Mouse (Mus musculus) lung, postnatal 0 days (tissue): ENCODE data around the gene Gli2. TPM values are rescaled to one million over a fixed set of nuclear protein-coding genes. Genes with fewer than 3 reads are reported as not detected.

Experiments
- ATAC-seq: fragments of 200-750 bp; cut with Nextera tagmentation; 2 replicates; pipeline ENCODE4 v1.8.0; 2017; ENCODE audit warnings: moderate library complexity
- DNase-seq: peaks from one replicate; pipeline ENCODE4 v3.0.0-alpha.2; 2016; ENCODE audit warnings: low spot score
- H3K27ac ChIP-seq: fragments of 300-500 bp; sonication (generic); 2 replicates; pipeline ENCODE4 v1.5.1; 2014; ENCODE audit warnings: antibody characterized with exemption, mild to moderate bottlenecking, low read length, mixed read lengths
- H3K27me3 ChIP-seq: fragments of 300-500 bp; sonication (generic); replicated peaks from 2 replicates; pipeline ENCODE4 v1.6.1; 2014; ENCODE audit warnings: low read length, mixed read lengths; ENCODE audit not compliant: insufficient read depth
- H3K36me3 ChIP-seq: fragments of 300-500 bp; sonication (generic); 2 replicates; pipeline ENCODE4 v1.6.1; 2014; ENCODE audit warnings: low read length, mixed read lengths; ENCODE audit not compliant: insufficient read depth
- H3K4me1 ChIP-seq: fragments of 300-500 bp; sonication (generic); 2 replicates; pipeline ENCODE4 v1.6.1; 2014; ENCODE audit warnings: antibody characterized with exemption, low read depth, low read length, mixed read lengths; ENCODE audit not compliant: insufficient read depth
- H3K4me2 ChIP-seq: fragments of 300-500 bp; sonication (generic); replicated peaks from 2 replicates; pipeline ENCODE4 v1.6.1; 2014; ENCODE audit warnings: low read depth, mild to moderate bottlenecking, low read length, moderate library complexity, mixed read lengths
- H3K4me3 ChIP-seq: fragments of 300-500 bp; sonication (generic); 2 replicates; pipeline ENCODE4 v1.5.1; 2014; ENCODE audit warnings: low read depth, low read length
- H3K9ac ChIP-seq: fragments of 300-500 bp; sonication (generic); replicated peaks from 2 replicates; pipeline ENCODE4 v1.6.1; 2014; ENCODE audit warnings: low read depth, mild to moderate bottlenecking
- H3K9me3 ChIP-seq: fragments of 300-500 bp; sonication (generic); 2 replicates; pipeline ENCODE4 v1.6.1; 2016; ENCODE audit warnings: low read length, mixed read lengths
- CTCF ChIP-seq: IDR thresholded peaks from 2 replicates; pipeline ENCODE4 v1.5.1; 2016; ENCODE audit warnings: antibody characterized with exemption, mild to moderate bottlenecking
- EP300 ChIP-seq: IDR thresholded peaks from 2 replicates; pipeline ENCODE4 v1.6.1; 2016; ENCODE audit warnings: antibody characterized with exemption, mild to moderate bottlenecking, control low read depth
- WGBS: fragments of 180-500 bp; shearing (Covaris S2); extraction: QIAGEN DNeasy Blood & Tissue Kit; methylation state at CpG from one replicate; pipeline ENCODE4 v1.1.7; 2014; 5-methylcytosine and 5-hydroxymethylcytosine counted together
- polyA plus RNA-seq: library from polyadenylated mRNA; unstranded; fragments of >200 nt; fragmentation: Nextera tagmentation; extraction: Ambion mirVana; gene quantifications from 2 replicates; pipeline ENCODE4 v1.2.1, GENCODE M21; 2015

Gli2 gene
- polyA plus RNA-seq, 1 experiment from 2014 or later, result 2.7 TPM

DNA sequence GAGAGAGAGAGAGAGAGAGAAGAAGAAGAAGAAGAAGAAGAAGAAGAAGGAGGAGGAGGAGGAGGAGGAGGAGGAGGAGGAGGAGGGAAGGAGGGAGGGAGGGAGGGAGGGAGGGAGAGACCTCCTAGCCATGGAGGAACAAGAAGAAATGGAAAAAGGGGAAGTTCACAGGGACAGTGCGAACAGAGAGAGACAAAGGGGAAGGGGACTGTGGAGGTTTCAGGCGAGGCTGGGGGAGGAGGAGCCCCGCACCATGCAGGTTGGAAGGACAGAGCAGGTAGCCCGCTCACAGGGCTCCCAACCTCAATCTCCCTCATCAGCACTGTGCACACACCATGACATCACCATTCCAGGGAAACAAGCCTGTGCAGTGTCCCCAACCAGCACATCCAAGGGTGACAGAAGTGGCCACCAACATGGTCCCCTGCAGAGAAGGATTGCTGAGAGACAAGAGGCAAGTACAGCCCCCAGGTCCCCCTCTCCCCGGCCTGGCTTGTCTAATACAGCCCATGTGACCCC is 84.7 kb downstream of the Gli2 start:
- WGBS, result 63% methylated on average over 5 of the region's 5 CpGs
- no peak for TF ChIP-seq CTCF
- no peak for TF ChIP-seq EP300
- no peaks in the 10 kb centered on the region for H3K9me3 ChIP-seq

DNA sequence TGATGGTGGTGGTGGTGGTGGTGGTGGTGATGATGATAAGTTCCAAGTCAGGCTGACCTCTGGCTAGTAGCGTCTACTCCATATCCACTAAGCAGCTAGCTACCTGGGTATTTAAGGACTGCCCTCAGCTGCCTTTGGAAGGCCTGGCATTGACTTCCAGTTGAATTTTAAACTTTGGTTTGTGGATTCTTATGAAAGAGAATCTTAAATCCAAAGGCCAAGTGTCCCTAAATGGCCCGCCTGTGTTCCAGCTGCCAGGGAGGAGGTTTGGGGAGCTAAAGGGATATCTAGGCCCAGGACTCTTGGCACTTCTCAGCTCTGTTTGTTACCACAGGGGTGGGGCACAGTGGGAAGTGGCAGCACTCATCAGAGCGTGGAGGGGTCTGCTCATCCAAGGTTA is 85.4 kb downstream of the Gli2 start:
- Histone ChIP-seq H3K4me1 (no peaks in the 10 kb centered on the region), H3K36me3 (no peaks in the 10 kb centered on the region), H3K9me3 (no peaks in the 10 kb centered on the region), H3K4me2 (no peak overlapping the region), H3K9ac (no peak overlapping the region), H3K27ac (no peak overlapping the region), H3K4me3 (no peak overlapping the region), H3K27me3 (no peaks in the 10 kb centered on the region)
- 88% methylated on average over 3 of the region's 3 CpGs for WGBS
- DNase-seq (no peak), ATAC-seq (no peak)
- no peak for TF ChIP-seq EP300
- TF ChIP-seq CTCF, result no peak

More for the DNA sequence above, 84.7 kb downstream of the Gli2 start:
- Histone ChIP-seq H3K36me3 (no peaks in the 10 kb centered on the region), H3K4me1 (no peaks in the 10 kb centered on the region), H3K9ac (no peak overlapping the region), H3K4me3 (no peak overlapping the region), H3K27me3 (no peaks in the 10 kb centered on the region), H3K4me2 (no peak overlapping the region), H3K27ac (no peak overlapping the region)
- ATAC-seq, result no peak; the same call in 1 of the 2 replicates
- DNase-seq, result no peak

DNA sequence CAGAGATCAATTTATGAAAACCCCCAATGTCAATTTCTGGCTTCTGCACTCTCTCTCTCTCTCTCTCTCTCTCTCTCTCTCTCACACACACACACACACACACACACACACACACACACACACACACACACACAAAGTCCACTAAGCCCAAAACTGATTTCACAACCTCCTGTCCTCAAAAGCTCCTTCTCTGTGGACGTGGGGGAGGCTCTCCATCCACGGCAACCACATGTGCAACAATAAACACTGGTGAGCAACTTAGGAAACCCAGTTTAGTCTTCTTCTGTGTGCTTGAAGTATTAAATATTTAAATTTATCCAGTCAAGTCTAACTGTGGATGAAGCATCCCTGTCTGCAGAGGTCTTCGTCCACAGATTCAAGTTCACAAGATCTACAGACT is 86.1 kb downstream of the Gli2 start:
- TF ChIP-seq EP300 (no peak), CTCF (no peak)
- Histone ChIP-seq H3K27me3 (no peaks in the 10 kb centered on the region), H3K4me1 (no peaks in the 10 kb centered on the region), H3K9ac (no peak overlapping the region), H3K4me2 (no peak overlapping the region), H3K9me3 (no peaks in the 10 kb centered on the region), H3K36me3 (no peaks in the 10 kb centered on the region), H3K4me3 (no peak overlapping the region), H3K27ac (no peak overlapping the region)
- peak; percentile 57 for DNase-seq
- 0 out of 2 replicates have a peak, but pooled peaks have one; percentile 23 for ATAC-seq
- 55% methylated on average over 3 of the region's 3 CpGs for WGBS

DNA sequence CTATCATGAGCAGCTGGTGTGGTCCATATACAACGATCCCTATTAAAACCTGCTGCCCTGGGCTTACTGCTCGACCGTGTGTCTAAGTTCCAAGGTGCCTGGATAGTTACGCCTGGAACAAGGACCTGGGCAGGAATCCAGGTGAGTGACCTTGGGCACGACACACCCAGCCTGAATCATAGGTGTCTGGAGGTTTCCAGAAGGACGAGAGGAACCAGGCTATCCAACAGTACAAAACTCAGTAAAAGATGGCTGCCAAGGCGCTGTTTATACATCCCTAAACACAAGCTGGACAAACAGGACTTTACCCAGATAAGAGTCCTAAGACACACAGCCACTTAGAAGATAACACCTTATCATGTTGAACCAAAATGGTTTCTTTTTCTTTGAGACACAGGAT is 94.8 kb downstream of the Gli2 start:
- ATAC-seq, result no peak
- Histone ChIP-seq H3K27ac (no peak overlapping the region), H3K4me3 (no peak overlapping the region), H3K27me3 (no peaks in the 10 kb centered on the region), H3K9me3 (no peaks in the 10 kb centered on the region), H3K4me1 (peaks cover 6% of the 10 kb centered on the region; the same call in 1 of the 2 replicates), H3K9ac (no peak overlapping the region), H3K36me3 (no peaks in the 10 kb centered on the region), H3K4me2 (no peak overlapping the region)
- no peak for DNase-seq
- 74% methylated on average over 7 of the region's 7 CpGs for WGBS
- TF ChIP-seq EP300 (no peak), CTCF (no peak)

DNA sequence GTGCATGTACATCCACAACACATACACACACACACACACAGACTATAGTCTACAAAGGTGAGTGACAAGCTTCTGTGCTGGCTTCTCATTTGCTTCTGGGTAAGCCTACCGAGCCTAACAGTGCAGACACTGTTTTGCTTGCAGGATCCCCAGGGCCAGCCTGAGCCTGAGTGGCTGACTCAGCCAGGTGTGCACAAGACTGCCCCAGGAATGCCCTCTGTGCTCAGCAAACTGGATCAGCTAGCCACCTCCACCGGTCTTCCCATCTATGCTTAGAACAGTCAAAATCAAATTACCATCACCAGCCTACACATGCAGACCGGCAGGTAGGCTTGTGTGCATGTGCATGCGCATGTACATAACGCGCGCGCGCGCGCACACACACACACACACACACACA is 97.6 kb downstream of the Gli2 start:
- no peak overlapping the region for H3K4me3 ChIP-seq
- no peak overlapping the region for H3K27ac ChIP-seq
- H3K27me3 ChIP-seq, result no peaks in the 10 kb centered on the region
- no peaks in the 10 kb centered on the region for H3K9me3 ChIP-seq
- no peak overlapping the region for H3K4me2 ChIP-seq
- DNase-seq (no peak), ATAC-seq (no peak)
- TF ChIP-seq CTCF (no peak), EP300 (no peak)
- H3K36me3 ChIP-seq, result no peaks in the 10 kb centered on the region
- 90% methylated on average over 11 of the region's 11 CpGs for WGBS
- H3K4me1 ChIP-seq, result peaks cover 6% of the 10 kb centered on the region; the same call in 1 of the 2 replicates
- no peak overlapping the region for H3K9ac ChIP-seq

DNA sequence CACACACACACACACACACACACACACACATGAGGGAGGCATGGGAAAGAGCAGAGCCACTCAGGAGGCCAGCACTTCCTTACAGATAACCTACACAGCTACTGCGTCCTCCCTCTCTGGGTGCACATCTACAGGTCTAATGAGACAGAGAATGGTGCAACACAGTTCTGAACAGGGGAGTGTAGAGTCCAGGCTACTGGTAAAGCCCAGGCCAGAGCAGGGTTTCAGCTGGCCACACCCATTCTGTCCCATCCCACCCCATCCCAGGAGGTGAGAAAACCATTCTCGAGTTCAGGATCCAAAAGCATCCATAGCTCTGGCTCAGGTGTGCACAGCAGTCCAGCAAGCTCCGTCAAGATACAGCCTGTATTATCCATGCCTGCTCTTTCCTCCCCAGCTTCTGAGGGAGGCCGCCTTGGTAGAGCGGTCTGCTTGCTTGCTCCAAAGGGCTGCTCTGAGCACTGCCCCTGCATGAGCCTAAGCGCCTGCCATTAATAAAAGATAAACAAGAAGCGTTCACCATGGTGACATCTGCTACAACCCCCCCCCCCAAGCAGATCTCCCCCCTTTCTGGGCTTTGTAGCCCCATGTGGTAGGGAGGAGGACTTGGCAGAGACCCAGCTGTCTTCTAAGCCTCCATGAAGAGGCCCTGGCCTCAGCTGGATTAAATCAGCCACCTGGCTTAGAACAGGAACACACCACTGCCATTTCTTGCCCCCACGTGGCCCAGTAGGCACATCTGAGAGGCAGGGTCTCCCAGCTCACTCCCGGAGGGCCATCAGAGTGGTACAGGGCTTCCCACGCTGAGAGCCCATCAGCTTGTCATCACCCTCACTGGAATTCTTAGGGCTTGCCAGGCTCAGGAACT is 98.8 kb downstream of the Gli2 start:
- no peaks in the 10 kb centered on the region for H3K36me3 ChIP-seq
- H3K27me3 ChIP-seq, result no peaks in the 10 kb centered on the region
- no peak overlapping the region for H3K27ac ChIP-seq
- TF ChIP-seq EP300, result no peak
- no peak for TF ChIP-seq CTCF
- no peaks in the 10 kb centered on the region for H3K9me3 ChIP-seq
- 52% methylated on average over 10 of the region's 10 CpGs for WGBS
- DNase-seq, result peak; percentile 41
- no peak overlapping the region for H3K9ac ChIP-seq
- peaks cover 6% of the 10 kb centered on the region; the same call in 1 of the 2 replicates for H3K4me1 ChIP-seq
- no peak overlapping the region for H3K4me3 ChIP-seq
- no peak overlapping the region for H3K4me2 ChIP-seq
- ATAC-seq, result peak; percentile 38; the same call in 1 of the 2 replicates
